Mouse (Mus musculus) cerebellum, adult (tissue): ENCODE data around the gene Des.

Source experiments
- ATAC-seq: cut with Nextera tagmentation; 2 replicates; pipeline ENCODE4 v1.9.2; 2017; ENCODE audit warnings: mild to moderate bottlenecking, moderate library complexity, mixed read lengths; ENCODE audit not compliant: insufficient number of reproducible peaks, low FRiP score, low TSS enrichment

Des gene

DNA sequence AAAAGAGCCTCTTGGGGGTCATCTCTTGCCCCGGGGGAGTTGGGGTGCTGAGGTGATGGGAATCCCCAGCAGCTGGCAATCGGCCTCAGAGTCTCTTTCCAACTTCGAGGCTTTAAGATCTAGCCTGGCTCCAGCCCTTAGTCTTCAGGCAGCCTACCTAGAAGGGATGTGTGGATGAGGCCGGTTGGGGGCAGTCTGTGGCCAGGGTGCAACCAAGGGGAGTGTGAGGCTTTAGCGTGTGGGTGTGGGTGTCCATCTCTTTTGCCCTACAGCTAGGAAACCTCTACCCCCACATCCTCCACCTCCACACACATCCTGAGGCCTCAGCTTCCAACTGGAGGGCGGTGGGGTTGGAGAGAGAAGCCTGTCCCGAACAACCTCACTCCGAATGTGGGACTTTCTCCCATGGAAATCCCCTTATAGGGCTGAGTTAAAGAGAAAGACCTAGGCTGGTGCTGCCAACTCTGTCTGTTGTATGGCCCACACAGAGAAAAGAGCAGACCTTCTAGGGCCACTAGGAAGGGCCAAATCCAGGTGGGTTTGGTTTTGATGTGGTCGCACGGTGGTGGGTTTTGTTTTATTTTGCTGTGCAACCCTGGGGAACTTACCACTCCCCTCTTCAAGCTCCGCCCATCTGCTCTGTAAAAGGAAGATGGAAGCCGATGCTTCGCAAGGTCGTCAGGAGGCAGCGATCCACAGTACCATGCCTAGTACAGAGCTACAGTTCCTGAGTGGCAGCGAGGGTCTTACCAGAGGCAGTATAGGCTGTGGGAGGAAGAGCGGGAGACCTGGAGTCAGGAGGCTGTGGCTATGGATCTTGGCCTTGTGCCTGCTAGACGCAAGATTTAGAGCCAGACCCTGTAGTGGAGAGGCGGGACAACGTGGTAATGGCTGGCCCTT, 14.8 kb upstream of the Des start:
- no peak for ATAC-seq

DNA sequence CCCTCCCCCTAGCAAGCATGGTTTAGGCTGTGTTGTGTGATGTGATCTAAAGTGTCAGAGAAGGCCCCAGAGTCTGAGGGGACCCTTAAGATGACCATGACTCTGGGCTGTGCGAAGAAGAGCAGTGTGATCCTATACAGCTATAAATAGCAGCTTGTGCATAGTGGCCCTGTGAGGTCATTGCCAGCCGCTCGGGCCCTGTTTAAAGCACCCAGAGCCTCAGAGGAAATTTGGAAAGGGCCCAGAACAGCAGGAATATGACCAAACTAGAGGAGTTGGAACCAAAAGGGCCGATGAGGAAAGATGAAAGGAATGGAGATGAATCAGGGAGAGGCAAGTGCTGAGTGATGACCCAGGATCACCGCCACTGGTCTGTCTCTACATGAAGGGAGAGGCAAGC, 12.8 kb upstream of the Des start:
- no peak for ATAC-seq

DNA sequence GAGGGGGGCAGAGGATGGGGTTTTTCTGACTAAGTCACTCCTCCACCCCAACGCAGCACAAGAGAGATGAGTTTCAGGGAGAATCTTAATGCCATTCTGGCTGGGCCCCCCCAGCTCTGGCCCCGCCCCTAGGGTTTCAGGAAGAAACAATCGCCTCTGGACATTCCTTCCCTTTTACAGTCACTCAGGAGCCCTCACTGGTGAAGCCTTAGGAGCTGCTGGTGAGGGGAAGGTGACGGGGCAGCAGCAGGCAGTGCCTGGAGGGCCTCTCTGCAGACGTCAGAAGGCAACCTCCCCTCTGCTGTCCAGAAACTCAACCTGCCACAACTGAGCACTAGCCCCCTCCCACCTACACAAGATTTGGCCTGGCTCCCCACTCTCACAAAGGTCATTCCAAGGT, 10.9 kb upstream of the Des start:
- no peak for ATAC-seq

DNA sequence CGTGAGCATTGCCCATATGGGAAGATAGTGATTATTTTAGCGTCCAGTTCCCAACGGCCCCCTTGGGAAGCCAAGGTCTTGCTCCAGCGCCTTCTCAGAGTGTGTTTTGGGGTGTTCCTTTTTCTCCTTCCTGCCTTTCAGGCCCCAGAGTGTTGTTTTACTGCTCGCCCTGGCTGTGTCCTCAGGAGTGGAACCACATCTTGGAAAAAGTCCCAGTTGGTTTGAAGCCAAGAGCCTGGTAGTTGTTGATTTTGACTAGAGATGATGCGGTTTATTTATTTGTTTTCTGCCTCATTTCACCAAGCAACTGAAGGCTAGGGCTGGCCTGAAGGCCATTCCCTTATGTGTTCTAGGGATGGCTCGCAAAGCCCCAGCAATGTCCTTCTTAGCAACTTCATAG, 2.9 kb upstream of the Des start:
- 0 out of 2 replicates have a peak, but pooled peaks have one; percentile 26 for ATAC-seq

DNA sequence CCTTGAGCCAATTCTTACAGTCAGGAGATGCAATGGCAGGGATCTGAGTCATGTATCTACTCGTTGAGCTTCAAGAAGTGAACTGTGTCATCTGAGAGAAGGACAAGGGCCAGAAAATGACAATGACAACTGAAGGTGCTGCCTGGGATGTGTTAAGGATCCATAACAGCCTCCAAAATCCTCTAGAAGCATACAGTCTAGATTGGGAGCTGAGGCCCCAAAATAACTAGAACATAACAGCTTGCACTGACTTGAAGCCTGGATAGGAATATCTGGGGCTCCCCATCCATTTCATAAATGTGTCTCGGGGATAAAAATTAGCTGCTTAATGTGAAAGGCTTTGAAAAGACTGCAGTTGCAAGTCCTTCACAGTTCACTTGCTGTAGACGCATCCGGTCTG, 2.1 kb upstream of the Des start:
- no peak for ATAC-seq

DNA sequence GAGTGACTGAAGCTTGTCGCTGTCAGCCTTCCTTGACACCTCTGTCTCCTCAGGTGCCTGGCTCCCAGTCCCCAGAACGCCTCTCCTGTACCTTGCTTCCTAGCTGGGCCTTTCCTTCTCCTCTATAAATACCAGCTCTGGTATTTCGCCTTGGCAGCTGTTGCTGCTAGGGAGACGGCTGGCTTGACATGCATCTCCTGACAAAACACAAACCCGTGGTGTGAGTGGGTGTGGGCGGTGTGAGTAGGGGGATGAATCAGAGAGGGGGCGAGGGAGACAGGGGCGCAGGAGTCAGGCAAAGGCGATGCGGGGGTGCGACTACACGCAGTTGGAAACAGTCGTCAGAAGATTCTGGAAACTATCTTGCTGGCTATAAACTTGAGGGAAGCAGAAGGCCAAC, 783 bp upstream of the Des start:
- ATAC-seq: no peak

DNA sequence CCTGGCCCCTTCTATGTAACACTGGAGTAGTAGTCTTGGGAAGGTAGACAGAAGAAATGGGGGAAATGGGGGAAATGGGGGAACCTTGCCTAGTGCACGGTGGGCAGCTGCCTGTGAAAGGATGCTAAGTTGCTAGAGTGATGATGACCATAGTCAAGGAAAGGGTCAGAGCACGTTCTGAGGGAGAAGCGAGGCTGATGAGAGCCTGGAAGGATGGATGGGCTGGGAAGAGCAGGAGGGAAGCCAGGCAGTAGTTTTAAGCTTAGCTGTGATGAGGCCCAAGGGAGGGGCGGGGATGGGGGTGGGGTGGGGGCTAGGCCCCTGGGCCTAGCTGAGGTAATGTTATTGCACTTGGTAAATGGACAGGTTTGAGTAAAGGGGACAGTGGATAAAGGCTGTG, 994 bp downstream of the Des start:
- ATAC-seq: no peak

DNA sequence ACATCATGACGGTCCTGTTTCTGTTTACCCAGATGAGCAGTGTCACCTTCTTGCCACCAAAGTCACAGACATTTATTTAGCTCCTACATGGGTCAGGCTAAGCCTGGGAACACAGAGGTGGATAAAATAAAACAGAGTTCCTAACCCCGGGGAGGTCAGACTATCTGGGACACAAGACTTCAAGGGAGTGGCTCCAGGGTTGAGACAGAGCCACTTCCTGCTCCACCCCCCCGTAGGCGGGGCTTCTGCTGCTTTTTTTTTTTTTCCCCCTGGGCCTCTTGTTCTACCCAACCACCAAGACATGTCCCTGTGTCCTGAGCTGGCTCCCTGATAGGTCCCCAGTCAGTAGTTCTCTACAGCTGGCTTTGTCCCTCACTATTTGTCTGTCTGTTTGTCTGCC, 1.6 kb downstream of the Des start:
- no peak for ATAC-seq

DNA sequence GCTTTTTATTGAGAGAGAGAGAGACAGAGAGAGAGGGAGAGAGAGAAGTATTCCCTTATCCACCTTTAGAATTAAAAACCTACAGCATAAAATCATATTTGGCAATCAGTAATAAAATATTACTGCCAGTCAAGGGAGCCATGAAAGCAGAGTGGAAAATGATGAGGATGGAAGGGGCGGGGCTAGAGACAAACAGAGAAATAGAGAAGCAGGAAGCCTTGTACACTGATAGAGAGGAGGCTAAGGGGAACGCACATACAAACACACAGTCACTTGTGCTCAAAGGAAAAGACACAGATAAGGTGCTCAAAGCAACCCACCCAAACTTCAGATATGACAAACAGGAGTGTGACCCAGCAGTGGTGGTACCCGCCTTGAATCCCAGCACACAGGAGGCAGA, 3.7 kb downstream of the Des start:
- no peak for ATAC-seq

DNA sequence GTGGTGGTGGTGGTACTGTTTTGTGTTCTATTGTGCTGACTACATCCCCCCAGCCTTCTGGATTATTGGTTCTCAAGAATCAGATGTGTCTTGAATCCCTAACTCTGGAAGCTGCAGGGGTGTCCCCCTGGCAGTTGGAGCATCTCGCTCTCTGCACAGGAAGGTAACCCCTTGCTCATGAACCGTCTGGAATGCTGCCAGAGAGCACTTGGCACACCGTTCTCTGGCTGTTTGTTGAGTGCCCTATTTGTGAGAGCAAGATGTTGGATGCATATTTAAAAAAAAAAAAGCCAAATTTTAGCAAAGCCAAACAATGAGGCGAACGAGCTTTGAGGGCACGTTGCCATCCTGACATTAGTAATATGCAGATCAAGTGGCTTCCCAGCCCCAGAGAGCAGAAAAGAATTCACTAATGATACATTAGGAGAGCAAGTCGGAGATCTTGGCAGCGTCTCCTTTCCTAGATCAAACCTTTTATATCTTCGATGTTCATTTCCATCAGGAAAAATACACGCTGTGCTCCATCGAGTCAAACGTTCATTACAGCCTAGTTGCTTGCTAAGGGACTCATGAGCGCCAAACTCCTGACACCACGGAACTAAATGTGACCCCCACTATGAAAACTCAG, 5.5 kb downstream of the Des start:
- ATAC-seq: no peak

DNA sequence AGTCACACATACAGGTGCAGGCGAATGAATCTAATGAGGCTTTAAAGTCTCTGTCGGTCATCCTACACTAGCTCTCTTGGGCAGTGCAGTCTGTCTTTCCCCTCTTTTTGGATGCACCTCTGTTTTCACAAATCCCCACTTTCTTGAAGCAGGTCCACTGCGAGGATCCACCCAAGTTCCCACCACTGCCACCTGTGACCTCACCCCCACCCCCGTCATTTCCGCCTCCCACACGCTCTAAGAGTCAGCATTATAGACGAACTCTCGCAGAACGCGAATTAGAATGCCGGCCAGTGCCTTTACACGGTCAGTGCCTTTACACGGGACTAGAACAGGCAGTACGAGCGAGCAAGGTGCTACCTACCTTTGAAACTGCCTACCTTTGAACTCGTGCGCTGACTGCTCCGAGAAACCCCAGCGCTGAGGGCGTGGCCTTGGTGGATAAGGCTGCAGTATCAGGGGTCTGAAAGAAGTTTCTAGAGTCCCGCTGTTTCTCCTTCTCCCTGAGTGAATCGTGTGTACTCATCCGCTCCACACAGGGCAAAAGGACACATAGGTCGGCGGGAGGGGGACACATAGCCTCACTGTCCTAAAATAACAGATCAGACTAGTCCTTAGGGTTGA, 9.3 kb downstream of the Des start:
- peak; percentile 29; the same call in 1 of the 2 replicates for ATAC-seq

DNA sequence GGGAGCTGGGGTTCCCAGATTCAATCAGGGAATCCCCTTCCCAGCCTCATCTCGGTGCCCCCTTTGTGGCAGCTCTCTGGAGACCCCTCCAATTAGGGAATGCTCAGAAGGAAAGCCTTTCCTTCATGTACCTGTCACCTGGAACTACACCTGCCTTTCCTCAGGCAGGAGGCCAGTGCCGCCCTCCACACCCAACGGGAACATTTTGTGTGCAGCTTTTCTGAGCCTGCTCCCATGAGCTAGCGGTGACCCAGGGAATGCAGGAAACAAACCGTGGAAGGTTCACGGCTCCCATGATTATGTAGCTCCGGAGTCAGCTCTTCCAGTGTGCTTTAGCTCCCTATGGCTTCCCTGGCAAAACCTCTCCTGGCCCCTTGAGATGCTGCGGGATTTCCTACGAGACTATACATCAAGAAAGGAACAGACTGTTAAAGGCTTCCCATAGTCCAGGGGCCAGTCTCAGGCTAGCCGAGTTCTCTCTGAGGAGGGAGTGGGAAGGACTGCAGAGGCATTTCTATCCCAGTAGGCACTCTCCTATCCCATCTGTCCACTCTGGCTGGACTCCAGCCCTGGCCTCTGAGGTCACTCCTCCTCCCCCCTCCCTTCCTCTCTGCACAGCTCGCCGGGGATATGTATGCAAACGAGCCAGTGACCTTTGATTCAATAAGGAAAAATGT, 10.0 kb downstream of the Des start:
- peak; percentile 84 for ATAC-seq

DNA sequence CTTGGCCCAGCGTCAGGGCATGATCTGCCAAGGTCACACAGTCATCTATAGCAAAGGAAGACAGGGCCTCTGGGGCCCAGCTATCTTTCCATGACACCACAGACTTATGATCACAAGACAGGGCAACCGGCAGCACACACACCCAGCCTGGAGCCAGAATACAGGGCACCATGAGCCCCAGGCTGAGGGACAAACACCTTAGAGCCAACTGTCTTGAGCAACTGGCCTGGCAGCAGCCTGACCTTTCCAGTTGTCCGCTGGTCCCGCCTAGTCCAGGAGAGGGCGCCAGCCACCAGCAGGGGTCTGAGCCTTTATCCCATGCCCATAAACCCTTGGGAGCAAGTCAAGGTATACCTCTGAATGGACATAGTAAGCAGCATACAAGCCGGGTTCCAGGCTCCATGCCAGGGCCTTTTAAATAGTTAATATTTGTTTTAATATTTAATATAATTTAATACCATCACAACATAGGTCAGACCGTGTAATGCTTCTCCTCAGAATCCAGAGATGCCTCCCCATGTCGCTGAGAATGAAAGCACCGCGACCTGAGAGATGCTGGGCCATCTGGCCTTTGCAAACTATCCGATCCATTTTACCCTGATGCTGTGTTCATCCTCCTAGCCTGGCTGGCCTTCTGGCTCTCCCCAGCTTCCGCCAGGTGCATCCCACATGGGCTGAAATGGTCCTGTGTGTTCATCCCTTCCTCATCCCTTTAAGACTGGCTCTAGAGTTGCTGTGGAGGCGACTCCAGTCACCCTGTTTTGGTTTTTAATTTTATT, 11.4 kb downstream of the Des start:
- ATAC-seq: peak; percentile 31; the same call in 1 of the 2 replicates

DNA sequence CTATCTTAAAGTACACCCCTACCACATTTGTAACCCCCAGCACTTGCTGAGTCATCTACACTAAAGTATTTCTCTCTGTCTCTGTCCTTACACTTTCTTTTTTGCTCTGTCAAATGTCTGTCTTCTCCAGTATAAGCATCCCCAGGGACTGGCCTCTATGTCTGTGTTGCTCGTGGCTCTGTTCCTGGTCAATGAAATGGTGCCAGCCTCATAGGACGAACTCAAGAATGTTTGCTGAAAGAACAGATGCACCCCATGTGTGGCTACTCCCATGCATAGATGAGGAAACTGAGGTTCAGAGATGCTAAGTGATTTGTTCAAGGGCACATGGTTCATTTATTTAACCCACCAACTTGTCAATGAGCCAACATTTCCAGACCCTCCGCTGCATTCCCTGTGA, 12.3 kb downstream of the Des start:
- ATAC-seq: no peak

DNA sequence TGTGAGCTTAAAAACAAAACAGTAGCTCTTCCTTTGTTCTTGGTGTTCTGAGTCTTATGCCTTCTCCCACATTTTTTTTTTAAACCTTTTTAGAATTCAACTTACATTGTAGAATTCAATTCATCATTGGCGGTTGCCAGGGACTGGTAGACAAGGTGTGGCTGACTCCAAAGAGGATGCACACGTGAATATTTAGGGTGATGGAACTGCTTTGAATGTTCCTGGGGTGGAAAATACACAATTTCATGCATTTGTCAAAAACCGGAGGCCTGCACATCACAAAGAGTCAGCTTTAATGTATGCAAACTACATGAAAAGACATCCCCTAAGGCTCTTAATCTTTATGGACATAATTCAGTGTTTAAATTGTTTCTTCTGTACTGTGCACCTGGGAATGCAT, 13.1 kb downstream of the Des start:
- no peak for ATAC-seq

DNA sequence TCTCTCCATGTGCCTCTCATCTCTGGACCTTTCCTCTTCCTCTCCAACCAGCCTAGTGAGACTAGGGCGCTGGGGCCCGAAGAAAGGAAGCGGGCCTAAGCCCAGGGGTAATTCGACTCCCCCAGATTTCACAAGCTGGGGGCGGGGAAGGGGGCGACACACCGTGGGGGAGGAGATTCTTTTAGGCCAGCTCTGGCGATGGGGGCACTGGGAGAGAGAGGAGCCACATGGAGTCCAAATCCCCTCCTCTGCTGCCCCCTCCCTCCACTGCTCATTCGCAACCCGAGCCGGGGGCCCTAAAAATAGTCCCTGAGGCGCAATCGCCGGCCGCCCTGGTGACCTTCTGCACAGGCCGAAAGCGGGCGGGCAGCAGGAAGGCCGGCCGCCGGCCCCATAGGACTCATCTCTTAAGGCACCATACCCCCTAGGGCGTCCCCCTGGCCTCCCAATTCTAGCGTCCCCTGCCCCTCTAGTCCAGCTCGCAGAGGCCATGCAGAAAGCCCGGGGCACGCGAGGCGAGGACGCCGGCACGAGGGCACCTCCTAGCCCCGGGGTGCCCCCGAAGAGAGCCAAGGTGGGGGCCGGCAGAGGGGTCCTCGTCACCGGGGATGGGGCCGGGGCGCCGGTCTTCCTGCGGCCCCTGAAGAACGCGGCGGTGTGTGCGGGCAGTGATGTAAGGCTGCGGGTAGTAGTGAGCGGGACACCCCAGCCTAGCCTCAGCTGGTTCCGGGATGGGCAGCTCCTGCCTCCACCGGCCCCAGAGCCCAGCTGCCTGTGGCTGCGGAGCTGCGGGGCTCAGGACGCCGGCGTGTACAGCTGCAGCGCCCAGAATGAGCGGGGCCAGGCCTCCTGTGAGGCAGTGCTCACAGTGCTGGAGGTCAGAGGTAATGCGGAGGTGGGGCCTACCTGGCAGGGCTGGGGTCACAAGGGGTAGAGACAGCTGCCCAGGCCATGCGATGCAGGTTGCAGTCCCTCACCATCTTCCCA, 15.1 kb downstream of the Des start, which contains the start of gene Speg:
Speg (plus strand) TSS at position 348 of the 987 bp plus-strand sequence.
- ATAC-seq: no peak

DNA sequence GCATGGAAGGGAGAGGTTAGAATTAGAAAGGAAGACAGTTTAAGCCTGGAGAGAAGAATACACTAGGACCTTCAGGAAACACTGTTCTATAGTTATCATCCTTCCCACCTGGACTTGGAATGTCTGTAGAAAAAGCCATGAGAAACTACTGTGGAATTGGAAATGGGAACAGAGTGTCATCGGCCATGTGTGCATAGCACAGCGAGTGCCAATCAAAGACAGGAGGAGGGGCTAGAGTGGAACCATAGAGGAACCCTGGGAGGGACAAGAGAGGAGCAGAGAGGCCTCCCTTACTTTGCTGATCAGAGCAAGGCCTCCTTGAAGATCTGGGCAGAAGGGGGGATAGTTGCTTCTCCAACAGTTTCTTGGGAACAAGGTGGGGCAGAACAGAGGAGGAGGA, 19.1 kb downstream of the Des start:
- ATAC-seq: no peak

DNA sequence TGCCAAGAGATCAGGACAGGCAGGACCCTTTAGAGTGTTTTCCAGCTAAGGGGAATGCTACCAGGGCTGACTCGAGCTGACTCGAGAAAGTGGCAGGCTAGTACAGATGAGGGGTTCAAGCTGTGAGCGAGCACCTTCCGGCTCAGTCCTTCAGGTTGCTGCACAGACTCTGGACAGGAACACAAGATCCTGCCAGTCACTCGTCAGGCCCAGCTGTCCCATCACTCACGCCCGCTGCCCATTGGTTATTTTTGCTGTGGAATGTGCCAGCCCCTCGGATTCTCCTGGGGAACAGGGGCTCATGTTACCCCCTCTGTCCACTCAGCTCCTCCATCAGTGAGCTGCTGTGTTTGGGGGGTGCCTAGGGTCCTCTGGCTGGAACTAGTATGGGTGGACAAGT, 19.8 kb downstream of the Des start:
- ATAC-seq: no peak

DNA sequence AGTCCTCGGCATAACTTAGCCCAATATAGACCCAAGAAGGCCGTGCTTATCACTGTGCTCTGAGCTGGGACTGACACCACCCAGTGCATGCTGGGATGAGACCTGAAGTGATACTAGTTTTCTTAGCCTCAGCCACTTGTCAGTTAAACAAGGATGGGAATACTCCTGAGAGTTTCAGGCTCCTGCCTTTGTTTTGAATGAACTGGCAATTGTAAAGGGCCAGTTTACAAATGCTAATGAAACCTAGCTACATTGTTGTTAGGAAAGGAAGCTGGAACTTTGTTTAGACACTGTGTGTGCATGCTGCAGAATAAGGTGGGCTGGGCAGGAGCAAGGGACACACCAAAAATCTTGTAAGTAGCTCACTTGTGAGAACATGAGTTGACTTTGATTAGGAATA, 20.8 kb downstream of the Des start:
- no peak for ATAC-seq
